Mouse (Mus musculus) liver (tissue): ENCODE data around the gene Gm8677.
"Not testable (repeated sequence)": the region's sequence is repeated elsewhere in the genome, so short reads cannot be mapped to it uniquely, and the experiment has no call there.

Experiments
- DNase-seq: peaks from one replicate; pipeline ENCODE4 v3.0.0-alpha.2; 2020; ENCODE audit warnings: mixed read lengths

Gm8677 gene

DNA sequence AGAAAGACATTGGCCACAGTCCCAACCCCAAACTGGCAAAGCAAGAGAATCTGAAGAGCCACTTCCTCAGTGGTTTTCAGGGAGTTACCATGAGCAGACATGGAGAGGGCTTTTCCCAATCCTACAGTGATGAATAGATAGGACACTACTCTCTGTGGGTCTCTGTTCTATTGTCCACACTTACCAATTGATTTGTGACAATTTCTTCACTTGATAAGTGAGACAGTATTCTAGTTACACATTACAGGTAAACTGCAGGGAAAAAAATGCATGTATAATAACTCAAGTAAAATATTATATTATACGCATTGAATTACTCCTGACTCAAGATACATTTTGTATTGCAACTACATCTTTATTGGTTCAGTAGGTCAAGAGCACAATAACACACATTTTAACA is at the start of gene Gm8677:
TSS of gene Gm8677 (minus strand) at position 101 of the 400 bp plus-strand sequence.
- not testable (repeated sequence) for DNase-seq

DNA sequence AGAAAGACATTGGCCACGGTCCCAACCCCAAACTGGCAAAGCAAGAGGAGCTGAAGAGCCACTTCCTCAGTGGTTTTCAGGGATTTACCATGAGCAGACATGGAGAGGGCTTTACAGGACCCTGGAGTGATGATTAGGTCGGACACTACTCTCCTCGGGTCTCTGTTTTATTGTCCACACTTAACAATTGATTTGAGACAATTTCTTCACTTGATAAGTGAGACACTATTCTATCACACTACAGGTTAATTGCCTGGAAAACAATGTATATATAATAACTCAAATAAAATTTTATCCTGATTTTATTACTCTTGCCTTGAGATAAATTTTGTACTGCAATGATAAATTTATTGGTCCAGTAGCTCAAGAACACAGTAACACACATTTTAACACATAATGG is 30.6 kb upstream of the Gm8677 start, which contains the start of gene Gm4201:
TSS of gene Gm4201 (minus strand) at position 101 of the 400 bp plus-strand sequence.
- DNase-seq, result not testable (repeated sequence)

DNA sequence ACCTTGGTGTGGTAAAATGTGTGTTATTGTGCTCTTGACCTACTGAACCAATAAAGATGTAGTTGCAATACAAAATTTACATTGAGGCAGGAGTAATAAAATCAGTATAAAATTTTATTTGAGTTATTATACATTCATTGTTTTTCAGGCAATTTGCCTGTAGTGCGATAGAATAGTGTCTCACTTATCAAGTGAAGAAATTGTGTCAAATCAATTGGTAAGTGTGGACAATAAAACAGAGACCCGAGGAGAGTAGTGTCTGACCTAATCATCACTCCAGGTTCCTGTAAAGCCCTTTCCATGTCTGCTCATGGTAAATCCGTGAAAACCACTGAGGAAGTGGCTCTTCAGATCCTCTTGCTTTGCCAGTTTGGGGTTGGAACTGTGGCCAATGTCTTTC is 12.0 kb downstream of the Gm8677 start, which contains the start of gene Vmn1r152:
TSS of gene Vmn1r152 (plus strand) at position 301 of the 400 bp plus-strand sequence.
- not testable (repeated sequence) for DNase-seq

DNA sequence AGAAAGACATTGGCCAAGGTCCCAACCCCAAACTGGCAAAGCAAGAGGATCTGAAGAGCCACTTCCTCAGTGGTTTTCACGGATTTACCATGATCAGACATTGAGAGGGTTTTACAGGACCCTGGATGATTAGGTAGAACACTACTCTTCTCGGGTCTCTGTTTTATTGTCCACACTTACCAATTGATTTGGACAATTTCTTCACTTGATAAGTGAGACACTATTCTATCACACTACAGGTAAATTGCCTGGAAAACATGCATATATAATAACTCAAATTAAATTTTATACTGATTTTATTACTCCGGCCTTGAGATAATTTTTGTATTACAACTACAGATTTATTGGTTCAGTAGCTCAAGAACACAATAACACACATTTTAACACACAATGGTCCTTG is 35.1 kb downstream of the Gm8677 start, which contains the start of gene Vmn1r151:
TSS of gene Vmn1r151 (minus strand) at position 101 of the 400 bp plus-strand sequence.
- not testable (repeated sequence) for DNase-seq
